Mouse (Mus musculus): Measurements from ENCODE around the gene Ireb2. TPM values are rescaled to one million over a fixed set of nuclear protein-coding genes. Genes with fewer than 3 reads are reported as not detected.

The Ireb2 gene
- total and polyA plus RNA-seq, 3 experiments: 13.8 to 26.4 (median 25.1) TPM

DNA sequence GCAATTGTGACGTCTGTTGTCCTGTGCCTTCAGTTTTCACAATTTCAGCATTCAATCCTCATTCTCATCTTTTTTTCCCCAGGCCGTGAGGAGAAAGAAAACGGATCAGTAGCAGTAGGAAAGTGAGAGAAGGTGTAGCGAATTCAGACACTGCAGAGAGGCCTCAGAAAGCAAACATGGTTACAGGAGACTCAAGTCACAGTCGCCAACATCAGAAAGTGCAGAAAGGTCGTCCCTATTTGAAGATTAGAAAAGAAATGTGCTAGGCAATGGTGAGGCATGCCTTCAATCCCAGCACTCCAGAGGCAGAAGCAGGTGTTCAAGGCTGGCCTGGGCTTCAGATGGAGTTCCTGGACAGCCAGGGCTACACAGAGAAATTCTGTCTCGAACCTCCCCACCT lies 52.0 kb downstream of the Ireb2 start (continued):
- TF ChIP-seq TBP (IDR thresholded peaks at IDR 0.05; ENCODE audit: low read depth, low read length): no peak

DNA sequence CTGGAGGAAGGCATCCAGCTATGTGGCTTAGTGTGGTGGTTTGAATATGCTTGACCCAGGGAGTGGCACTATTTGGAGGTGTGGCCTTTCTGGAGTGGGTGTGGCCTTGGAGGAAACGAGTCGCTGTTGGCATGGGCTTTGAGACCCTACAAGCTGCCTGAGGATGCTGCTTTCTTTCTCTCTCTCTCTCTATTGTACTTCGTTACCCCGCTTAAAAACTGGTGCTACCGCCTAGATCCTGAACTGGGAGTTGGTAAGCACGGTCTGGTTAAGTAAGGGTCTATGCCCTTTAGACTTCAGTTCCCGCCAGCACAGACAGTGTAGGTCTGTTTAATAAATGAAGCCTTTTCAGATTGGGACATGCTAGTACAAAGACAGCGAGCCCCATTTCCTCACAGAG lies 52.8 kb downstream of the Ireb2 start:
- DNase-seq (ENCODE audit: low read depth, low spot score): no peak
- H3K9me3 ChIP-seq (replicated peaks; ENCODE audit: insufficient read depth, low read length): no peaks in the 10 kb centered on the region
- no peaks in the 10 kb centered on the region for H3K4me1 ChIP-seq (ENCODE audit: control insufficient read depth in 1 of 2, insufficient read depth in 2 of 2, low read length in 2 of 2)
- peaks cover 6 to 8% of the 10 kb centered on the region in 2 experiments for H3K27me3 ChIP-seq (ENCODE audit: control insufficient read depth in 1 of 2, insufficient read depth in 2 of 2, low read length in 2 of 2)
- no peaks in the 10 kb centered on the region for H3K79me2 ChIP-seq (ENCODE audit: control insufficient read depth, insufficient read depth, low read length, poor library complexity)
- no peak for TF ChIP-seq POLR2A (IDR thresholded peaks at IDR 0.05; ENCODE audit: control insufficient read depth in 1 of 2, insufficient read depth in 1 of 2, low read depth in 1 of 2, low read length in 2 of 2, poor library complexity in 1 of 2)
- no peak for TF ChIP-seq ZC3H11A (IDR thresholded peaks at IDR 0.05; ENCODE audit: low read depth, low read length)
- no peak for TF ChIP-seq MYC (IDR thresholded peaks at IDR 0.05; ENCODE audit: low read depth, low read length)
- TF ChIP-seq MYB (IDR thresholded peaks at IDR 0.05; ENCODE audit: low read depth, low read length): no peak
- H3K27ac ChIP-seq (ENCODE audit: control insufficient read depth, low read depth, low read length): no peak overlapping the region
- H3K36me3 ChIP-seq (ENCODE audit: control insufficient read depth in 1 of 2, insufficient read depth in 2 of 2, low read length in 2 of 2): peaks cover 2 to 4% of the 10 kb centered on the region in 2 experiments; a peak in 2 of 4 replicates
- no peak overlapping the region for H3K9ac ChIP-seq (ENCODE audit: control insufficient read depth, low read depth, low read length, poor library complexity, severe bottlenecking)
- no peak overlapping the region for H3K4me3 ChIP-seq (ENCODE audit: control insufficient read depth in 1 of 2, insufficient read depth in 1 of 2, low read depth in 2 of 2, low read length in 2 of 2)

DNA sequence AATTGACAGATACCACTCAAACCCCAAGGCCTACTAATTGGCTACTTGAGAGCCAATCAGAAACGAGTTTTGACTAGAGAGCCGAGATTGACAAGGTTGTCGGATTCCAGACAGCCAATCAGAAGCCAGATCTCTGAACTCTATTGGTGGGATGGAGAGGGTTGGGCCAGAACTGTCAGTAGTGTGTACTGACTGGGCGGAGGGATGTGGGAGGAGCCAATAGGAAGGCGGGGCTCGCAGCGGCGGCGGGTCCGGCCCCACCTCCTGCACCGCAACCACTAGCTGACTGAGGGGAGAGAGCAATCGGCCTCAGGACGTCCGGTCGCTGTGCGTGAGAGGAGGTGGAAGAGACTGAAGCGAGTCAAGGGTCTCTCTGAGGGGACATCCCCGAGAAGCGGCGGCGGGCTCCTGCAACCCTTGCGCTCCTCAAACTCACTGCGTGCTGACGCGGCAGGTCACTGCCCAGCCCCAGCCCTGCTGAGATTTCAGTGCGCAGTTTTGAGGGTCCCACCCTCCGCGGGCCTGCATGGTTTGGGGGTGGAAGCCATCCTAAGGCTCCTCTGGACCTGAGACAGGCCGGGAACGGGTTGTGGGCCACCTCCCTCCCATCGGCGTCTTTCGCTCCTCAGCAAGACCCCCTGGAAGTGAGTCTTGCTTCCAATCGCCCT lies 53.6 kb downstream of the Ireb2 start, which contains the start of gene Hykk:
Gene Hykk, plus strand, starts transcription at position 274 of the 668 bp plus-strand sequence.
- Histone ChIP-seq H3K79me2 (ENCODE audit: control insufficient read depth, insufficient read depth, low read length, poor library complexity) (no peaks in the 10 kb centered on the region), H3K27me3 (ENCODE audit: control insufficient read depth in 1 of 2, insufficient read depth in 2 of 2, low read length in 2 of 2) (peaks cover 8% of the 10 kb centered on the region in 2 experiments), H3K36me3 (ENCODE audit: control insufficient read depth in 1 of 2, insufficient read depth in 2 of 2, low read length in 2 of 2) (no peaks in the 10 kb centered on the region), H3K9ac (ENCODE audit: control insufficient read depth, low read depth, low read length, poor library complexity, severe bottlenecking) (no peak within 1 kb of the TSS), H3K4me3 (ENCODE audit: control insufficient read depth in 1 of 2, insufficient read depth in 1 of 2, low read depth in 2 of 2, low read length in 2 of 2) (no peak within 1 kb of the TSS), H3K4me1 (ENCODE audit: control insufficient read depth in 1 of 2, insufficient read depth in 2 of 2, low read length in 2 of 2) (no peaks in the 10 kb centered on the region), H3K9me3 (replicated peaks; ENCODE audit: insufficient read depth, low read length) (no peaks in the 10 kb centered on the region), H3K27ac (ENCODE audit: control insufficient read depth, low read depth, low read length) (no peak within 1 kb of the TSS)
- no peak for TF ChIP-seq MYB (IDR thresholded peaks at IDR 0.05; ENCODE audit: low read depth, low read length)
- TF ChIP-seq EP300 (IDR thresholded peaks at IDR 0.05; ENCODE audit: low read depth in 1 of 2, low read length in 2 of 2): no peak
- TF ChIP-seq SMC3 (IDR thresholded peaks at IDR 0.05; ENCODE audit: low read depth, low read length): no peak
- no peak for TF ChIP-seq MAZ (IDR thresholded peaks at IDR 0.05; ENCODE audit: low read depth, low read length)
- TF ChIP-seq TCF12 (IDR thresholded peaks at IDR 0.05; ENCODE audit: low read depth, low read length): no peak
- TF ChIP-seq ELF1 (IDR thresholded peaks at IDR 0.05; ENCODE audit: low read depth, low read length): no peak
- no peak for TF ChIP-seq TBP (IDR thresholded peaks at IDR 0.05; ENCODE audit: low read depth, low read length)
- no peak for TF ChIP-seq ZKSCAN1 (IDR thresholded peaks at IDR 0.05; ENCODE audit: low read depth, low read length)
- TF ChIP-seq MAX (IDR thresholded peaks at IDR 0.05; ENCODE audit: low read length): no peak
- DNase-seq (ENCODE audit: low read depth, low spot score): no peak

DNA sequence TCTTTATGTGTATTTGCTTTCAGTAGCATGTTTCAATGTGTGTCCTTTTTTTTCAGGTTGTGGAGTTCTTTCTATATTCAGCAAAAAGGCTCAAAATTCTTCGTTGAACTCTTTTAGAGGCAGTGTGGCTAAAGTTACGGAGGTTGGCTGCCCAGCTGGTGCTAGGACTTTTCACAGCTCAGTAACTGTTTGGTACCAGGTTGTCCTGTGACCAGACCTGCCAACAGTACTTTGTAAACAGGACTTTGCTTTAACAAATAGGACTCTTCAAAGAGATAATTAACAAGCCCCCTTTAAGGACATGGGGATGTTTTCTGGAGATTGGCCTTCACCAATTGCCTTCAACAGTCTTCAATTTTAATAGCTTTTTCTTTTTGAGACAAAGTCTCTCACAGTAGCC lies 54.6 kb downstream of the Ireb2 start:
- Histone ChIP-seq H3K4me1 (ENCODE audit: control insufficient read depth in 1 of 2, insufficient read depth in 2 of 2, low read length in 2 of 2) (no peaks in the 10 kb centered on the region), H3K9me3 (replicated peaks; ENCODE audit: insufficient read depth, low read length) (no peaks in the 10 kb centered on the region), H3K9ac (ENCODE audit: control insufficient read depth, low read depth, low read length, poor library complexity, severe bottlenecking) (no peak overlapping the region), H3K4me3 (ENCODE audit: control insufficient read depth in 1 of 2, insufficient read depth in 1 of 2, low read depth in 2 of 2, low read length in 2 of 2) (no peak overlapping the region), H3K36me3 (ENCODE audit: control insufficient read depth in 1 of 2, insufficient read depth in 2 of 2, low read length in 2 of 2) (no peaks in the 10 kb centered on the region), H3K27ac (ENCODE audit: control insufficient read depth, low read depth, low read length) (no peak overlapping the region), H3K79me2 (ENCODE audit: control insufficient read depth, insufficient read depth, low read length, poor library complexity) (no peaks in the 10 kb centered on the region), H3K27me3 (ENCODE audit: control insufficient read depth in 1 of 2, insufficient read depth in 2 of 2, low read length in 2 of 2) (peaks cover 8% of the 10 kb centered on the region in 2 experiments)
- DNase-seq (ENCODE audit: low read depth, low spot score): no peak
- TF ChIP-seq CHD1 (IDR thresholded peaks at IDR 0.05; ENCODE audit: low read depth, low read length) (no peak), POLR2A (IDR thresholded peaks at IDR 0.05; ENCODE audit: control insufficient read depth in 1 of 2, insufficient read depth in 1 of 2, low read depth in 1 of 2, low read length in 2 of 2, poor library complexity in 1 of 2) (no peak)

Measured in MEL (cell line).